Mouse (Mus musculus): ENCODE data around the gene Ush2a.

The Ush2a gene

GRCm38 (mm10) chr1:188541492-188541891, 279.7 kb downstream of the Ush2a start:
- DNase-seq (ENCODE audit: low spot score in 2 of 2) = no peak

GRCm38 (mm10) chr1:188543364-188543763, 281.5 kb downstream of the Ush2a start:
- no peak for DNase-seq (ENCODE audit: low spot score in 2 of 2)

GRCm38 (mm10) chr1:188549686-188550085, 287.9 kb downstream of the Ush2a start:
- DNase-seq (ENCODE audit: low spot score in 2 of 2) = no peak

- no peak for DNase-seq (ENCODE audit: low spot score in 2 of 2)
Observed at GRCm38 (mm10) chr1:188551802-188552201, 290.0 kb downstream of the Ush2a start.

GRCm38 (mm10) chr1:188558911-188559310, 297.1 kb downstream of the Ush2a start:
- DNase-seq (ENCODE audit: low spot score in 2 of 2) = no peak

- DNase-seq (ENCODE audit: low spot score in 2 of 2) = no peak
Observed at GRCm38 (mm10) chr1:188566229-188566628, 304.4 kb downstream of the Ush2a start.

GRCm38 (mm10) chr1:188567486-188567885, 305.7 kb downstream of the Ush2a start:
- DNase-seq (ENCODE audit: low spot score in 2 of 2) = no peak

- peak in 1 of 2 experiments; percentile 7 for DNase-seq (ENCODE audit: low spot score in 2 of 2)
Observed at GRCm38 (mm10) chr1:188568295-188568961, 306.6 kb downstream of the Ush2a start.

- no peak for DNase-seq (ENCODE audit: low spot score in 2 of 2)
Observed at GRCm38 (mm10) chr1:188576246-188576747, 314.5 kb downstream of the Ush2a start.

- DNase-seq (ENCODE audit: low spot score in 2 of 2) = no peak
Observed at GRCm38 (mm10) chr1:188577376-188577775, 315.6 kb downstream of the Ush2a start.

GRCm38 (mm10) chr1:188581136-188581535, 319.3 kb downstream of the Ush2a start:
- DNase-seq (ENCODE audit: low spot score in 2 of 2) = no peak

- DNase-seq (ENCODE audit: low spot score in 2 of 2) = no peak
Observed at GRCm38 (mm10) chr1:188595251-188595650, 333.4 kb downstream of the Ush2a start.

GRCm38 (mm10) chr1:188598052-188598451, 336.2 kb downstream of the Ush2a start:
- DNase-seq (ENCODE audit: low spot score in 2 of 2) = no peak

- DNase-seq (ENCODE audit: low spot score in 2 of 2) = no peak
Observed at GRCm38 (mm10) chr1:188599134-188599533, 337.3 kb downstream of the Ush2a start.

- no peak for DNase-seq (ENCODE audit: low spot score in 2 of 2)
Observed at GRCm38 (mm10) chr1:188606450-188606849, 344.6 kb downstream of the Ush2a start.

- no peak for DNase-seq (ENCODE audit: low spot score in 2 of 2)
Observed at GRCm38 (mm10) chr1:188616547-188616946, 354.7 kb downstream of the Ush2a start.

- peak in 1 of 2 experiments; percentile 9 for DNase-seq (ENCODE audit: low spot score in 2 of 2)
Observed at GRCm38 (mm10) chr1:188633736-188634135, 371.9 kb downstream of the Ush2a start.

- DNase-seq (ENCODE audit: low spot score in 2 of 2) = no peak
Observed at GRCm38 (mm10) chr1:188639666-188640065, 377.8 kb downstream of the Ush2a start.

GRCm38 (mm10) chr1:188643156-188643555, 381.3 kb downstream of the Ush2a start:
- DNase-seq (ENCODE audit: low spot score in 2 of 2) = no peak

GRCm38 (mm10) chr1:188653001-188653400, 391.2 kb downstream of the Ush2a start:
- DNase-seq (ENCODE audit: low spot score in 2 of 2) = no peak

- no peak for DNase-seq (ENCODE audit: low spot score in 2 of 2)
Observed at GRCm38 (mm10) chr1:188656121-188656520, 394.3 kb downstream of the Ush2a start.

GRCm38 (mm10) chr1:188659159-188659558, 397.3 kb downstream of the Ush2a start:
- DNase-seq (ENCODE audit: low spot score in 2 of 2) = no peak

GRCm38 (mm10) chr1:188660339-188660738, 398.5 kb downstream of the Ush2a start:
- no peak for DNase-seq (ENCODE audit: low spot score in 2 of 2)

- no peak for DNase-seq (ENCODE audit: low spot score in 2 of 2)
Observed at GRCm38 (mm10) chr1:188660882-188661281, 399.1 kb downstream of the Ush2a start.
